Mouse (Mus musculus) spleen, adult 2 months (tissue): ENCODE results near the gene Snd1.

ENCODE experiments used
- CTCF ChIP-seq: fragments of 200-500 bp; IDR thresholded peaks from 2 replicates; pipeline ENCODE4 v1.5.1; 2011; ENCODE audit warnings: mild to moderate bottlenecking, inconsistent platforms; ENCODE audit not compliant: insufficient read depth, insufficient read length, insufficient replicate concordance; ENCODE audit errors: extremely low read depth
- POLR2A ChIP-seq: fragments of 200-500 bp; IDR thresholded peaks from 2 replicates; pipeline ENCODE4 v1.6.1; 2011; ENCODE audit warnings: low read depth, low read length, inconsistent platforms

DNA sequence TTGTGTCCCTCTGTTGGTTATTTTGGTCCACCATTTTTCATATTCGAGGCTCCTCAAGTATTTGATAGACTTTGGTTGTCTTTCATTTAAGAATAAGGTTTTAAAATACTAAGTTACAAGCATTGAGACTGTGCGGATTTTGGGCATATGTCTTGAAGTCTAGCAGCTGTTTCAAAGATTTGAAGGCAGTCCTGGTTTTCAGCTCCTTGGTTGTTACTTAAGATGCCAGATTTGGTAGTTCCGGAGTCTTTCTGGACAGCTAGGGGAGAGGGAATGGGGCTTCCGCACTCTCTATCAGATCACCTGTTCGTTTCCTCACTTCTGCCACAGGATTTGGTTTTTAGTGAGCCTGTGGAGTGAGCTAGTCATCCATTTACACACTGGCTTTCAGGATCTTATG, 61.5 kb downstream of the Snd1 start:
- TF ChIP-seq CTCF (no peak), POLR2A (no peak)
